Mouse (Mus musculus): Measurements from ENCODE around the gene Lig4. TPM values are rescaled to one million over a fixed set of nuclear protein-coding genes. Genes with fewer than 3 reads are reported as not detected.

Lig4 gene
- polyA plus RNA-seq, 1 experiment from 2014 or later = 5.0 TPM

DNA sequence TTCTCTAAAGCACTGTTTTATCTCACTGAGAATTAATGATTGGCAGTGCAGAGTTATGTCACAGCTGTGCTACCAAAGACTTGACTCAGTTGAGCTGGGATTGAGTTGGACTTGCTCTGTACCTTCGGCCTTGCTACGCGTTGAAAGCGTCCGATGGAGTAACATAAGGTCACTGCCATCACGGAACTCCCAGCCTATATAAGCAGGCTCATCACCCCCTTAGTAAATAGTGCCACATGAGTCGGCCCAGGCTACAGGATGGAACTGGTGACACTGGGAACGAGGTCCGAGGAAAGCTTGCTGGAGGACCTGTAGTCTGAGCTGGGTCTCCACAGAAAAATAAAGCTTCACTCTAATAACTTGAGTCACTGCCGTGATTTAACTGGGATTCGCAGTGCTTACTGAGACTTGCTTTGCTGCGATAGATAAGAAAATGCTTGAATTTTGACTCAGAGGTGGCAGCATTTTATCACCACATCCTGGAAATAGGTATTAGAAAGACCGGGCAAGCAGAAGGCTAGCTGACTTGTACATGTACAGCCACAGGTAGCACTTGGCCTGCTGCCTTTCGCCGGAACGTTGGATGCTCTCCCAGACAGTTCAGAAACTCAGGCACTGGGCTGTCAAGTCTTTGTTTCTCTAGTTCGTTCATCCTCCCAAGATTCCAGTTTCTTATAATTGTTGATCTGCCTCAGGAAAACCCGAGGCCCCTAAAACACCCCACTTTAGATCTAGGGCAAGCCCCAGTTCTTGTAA lies 1.2 kb upstream of the Lig4 start:
- 0 out of 2 replicates have a peak overlapping the region, but pooled peaks have one; percentile 84 for H3K27ac ChIP-seq (ENCODE audit: low read length)
- 48% methylated on average over 18 of the region's 18 CpGs for WGBS
- no peak for ATAC-seq (ENCODE audit: low FRiP score, low TSS enrichment)

DNA sequence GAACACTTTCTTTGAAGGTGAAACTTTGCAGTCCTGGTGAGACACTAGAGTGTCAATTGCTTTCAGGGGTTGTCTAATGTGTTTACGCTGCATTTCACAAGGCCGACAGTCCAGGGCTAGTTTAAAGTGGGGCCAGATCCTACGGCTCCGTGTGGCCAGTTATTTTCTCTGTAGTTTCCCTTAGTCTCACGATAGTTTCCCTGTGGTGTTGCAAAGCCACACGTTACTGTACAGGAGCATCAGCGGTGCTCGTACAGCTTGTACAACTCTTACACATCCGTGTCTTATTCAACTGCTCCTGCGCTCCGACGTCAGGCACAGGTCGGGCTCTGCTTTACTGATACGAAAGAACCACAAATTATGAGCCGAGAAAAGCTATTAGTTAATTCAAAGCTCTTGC lies 470 bp downstream of the Lig4 start:
- Histone ChIP-seq H3K9ac (replicated peaks; ENCODE audit: low read length) (peak overlapping the region; percentile 85), H3K4me2 (replicated peaks; ENCODE audit: low read depth, low read length) (peak overlapping the region; percentile 67), H3K4me3 (ENCODE audit: low read length) (peak overlapping the region; percentile 92), H3K4me1 (ENCODE audit: insufficient read depth, low read length) (peaks cover 27% of the 10 kb centered on the region), H3K9me3 (ENCODE audit: low read length) (no peaks in the 10 kb centered on the region), H3K27ac (ENCODE audit: low read length) (peak overlapping the region; percentile 84), H3K36me3 (ENCODE audit: insufficient read depth, low read length) (peaks cover 14% of the 10 kb centered on the region), H3K27me3 (ENCODE audit: insufficient read depth, low read length) (no peaks in the 10 kb centered on the region)
- ATAC-seq (ENCODE audit: low FRiP score, low TSS enrichment) = peak; percentile 14; the same call in 1 of the 2 replicates
- 31% methylated on average over 15 of the region's 15 CpGs for WGBS

More for the DNA sequence above, 1.2 kb upstream of the Lig4 start:
- Histone ChIP-seq H3K27me3 (ENCODE audit: insufficient read depth, low read length) (no peaks in the 10 kb centered on the region), H3K9me3 (ENCODE audit: low read length) (no peaks in the 10 kb centered on the region), H3K9ac (replicated peaks; ENCODE audit: low read length) (peak overlapping the region; percentile 85), H3K4me3 (ENCODE audit: low read length) (peak overlapping the region; percentile 92), H3K4me2 (replicated peaks; ENCODE audit: low read depth, low read length) (peak overlapping the region; percentile 64), H3K36me3 (ENCODE audit: insufficient read depth, low read length) (peaks cover 3% of the 10 kb centered on the region; the same call in 1 of the 2 replicates), H3K4me1 (ENCODE audit: insufficient read depth, low read length) (peaks cover 27% of the 10 kb centered on the region)

DNA sequence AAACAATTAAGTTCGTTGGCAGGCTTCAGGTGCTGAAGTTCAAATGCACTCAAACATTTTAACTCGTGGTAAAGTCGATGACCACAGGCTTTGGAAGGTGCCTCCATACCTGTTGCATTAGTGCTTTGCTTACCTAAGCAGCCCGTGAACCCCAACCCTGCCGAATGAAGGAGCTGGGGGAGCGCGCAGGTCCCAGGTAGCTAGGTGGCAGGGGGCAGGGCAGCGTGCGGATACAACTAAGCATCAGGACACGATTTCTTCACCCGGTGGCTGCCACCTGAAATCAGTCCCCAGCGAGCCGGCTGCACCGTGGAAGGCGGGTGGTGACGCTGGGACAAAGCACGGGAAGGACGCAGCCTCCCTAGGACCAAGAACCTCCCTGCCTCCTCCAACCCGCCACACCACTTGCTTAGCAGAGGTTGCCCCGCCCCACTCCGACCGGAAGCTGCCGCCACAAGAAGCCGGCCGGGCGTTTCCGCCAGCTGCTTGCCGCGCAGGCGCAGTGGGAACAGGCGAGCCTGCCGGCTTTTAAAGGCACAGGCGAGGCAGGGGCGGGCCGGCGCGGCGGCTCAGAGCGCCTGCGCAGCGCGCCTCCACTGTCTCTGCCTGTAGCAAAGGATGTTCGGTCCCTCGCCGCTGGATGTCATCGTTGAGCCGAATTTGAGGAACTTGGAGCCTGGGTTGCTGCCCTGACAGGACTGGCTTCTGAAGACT lies 1.4 kb downstream of the Lig4 start:
- Histone ChIP-seq H3K4me3 (ENCODE audit: low read length) (peak overlapping the region; percentile 78), H3K27ac (ENCODE audit: low read length) (no peak overlapping the region), H3K36me3 (ENCODE audit: insufficient read depth, low read length) (peaks cover 23% of the 10 kb centered on the region), H3K27me3 (ENCODE audit: insufficient read depth, low read length) (no peaks in the 10 kb centered on the region), H3K4me1 (ENCODE audit: insufficient read depth, low read length) (peaks cover 27% of the 10 kb centered on the region), H3K9me3 (ENCODE audit: low read length) (no peaks in the 10 kb centered on the region), H3K4me2 (replicated peaks; ENCODE audit: low read depth, low read length) (peak overlapping the region; percentile 54), H3K9ac (replicated peaks; ENCODE audit: low read length) (peak overlapping the region; percentile 74)
- under 1% methylated on average over 47 of the region's 47 CpGs for WGBS
- ATAC-seq (ENCODE audit: low FRiP score, low TSS enrichment) = peak; percentile 96

DNA sequence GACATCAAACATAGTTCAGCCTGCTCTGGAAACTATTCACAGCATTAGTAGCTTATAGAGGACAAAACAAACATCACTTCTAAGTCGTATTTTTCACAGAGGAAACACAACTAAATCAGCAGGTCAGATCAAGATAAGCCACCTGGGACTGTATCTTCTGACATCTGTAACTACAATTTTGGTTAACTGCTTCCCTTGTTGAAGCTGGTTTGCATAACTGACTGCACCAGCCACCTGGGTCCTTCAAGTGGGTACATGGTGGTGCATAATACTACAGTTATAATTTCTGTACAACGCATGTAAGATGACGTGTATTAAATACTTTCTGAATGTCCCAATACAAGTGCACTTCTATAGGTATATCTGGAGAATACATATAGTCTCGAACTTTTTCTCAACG lies 2.2 kb downstream of the Lig4 start:
- no peaks in the 10 kb centered on the region for H3K27me3 ChIP-seq (ENCODE audit: insufficient read depth, low read length)
- H3K27ac ChIP-seq (ENCODE audit: low read length) = no peak overlapping the region
- H3K4me2 ChIP-seq (replicated peaks; ENCODE audit: low read depth, low read length) = peak overlapping the region; percentile 54
- H3K36me3 ChIP-seq (ENCODE audit: insufficient read depth, low read length) = peaks cover 26% of the 10 kb centered on the region
- H3K4me1 ChIP-seq (ENCODE audit: insufficient read depth, low read length) = peaks cover 27% of the 10 kb centered on the region
- no peak for ATAC-seq (ENCODE audit: low FRiP score, low TSS enrichment)
- 42% methylated on average over 5 of the region's 5 CpGs for WGBS
- H3K9ac ChIP-seq (replicated peaks; ENCODE audit: low read length) = 0 out of 2 replicates have a peak overlapping the region, but pooled peaks have one; percentile 20
- peak overlapping the region; percentile 78 for H3K4me3 ChIP-seq (ENCODE audit: low read length)
- no peaks in the 10 kb centered on the region for H3K9me3 ChIP-seq (ENCODE audit: low read length)

DNA sequence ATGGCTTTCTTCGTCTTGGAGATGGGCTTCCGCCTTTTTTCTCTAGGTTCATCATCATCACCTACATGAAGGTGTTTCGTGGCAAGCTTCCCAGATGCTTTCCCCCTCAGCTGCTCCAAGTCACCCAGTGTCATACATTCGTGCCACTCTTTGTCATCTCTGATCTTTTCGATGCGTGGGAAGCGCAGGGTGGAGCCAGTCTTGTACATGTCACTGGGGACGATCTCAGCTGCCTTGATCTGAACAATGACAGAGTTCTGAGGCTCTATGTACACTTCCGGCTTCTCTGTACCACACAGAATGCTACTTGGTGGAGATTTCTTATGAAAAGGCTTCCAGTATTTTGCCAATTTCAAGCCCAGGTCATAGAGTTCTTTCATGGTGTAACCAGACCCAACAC lies 5.6 kb downstream of the Lig4 start:
- no peak overlapping the region for H3K27ac ChIP-seq (ENCODE audit: low read length)
- no peak for ATAC-seq (ENCODE audit: low FRiP score, low TSS enrichment)
- no peaks in the 10 kb centered on the region for H3K9me3 ChIP-seq (ENCODE audit: low read length)
- peaks cover 9% of the 10 kb centered on the region for H3K4me1 ChIP-seq (ENCODE audit: insufficient read depth, low read length)
- H3K27me3 ChIP-seq (ENCODE audit: insufficient read depth, low read length) = no peaks in the 10 kb centered on the region
- WGBS = 94% methylated on average over 9 of the region's 9 CpGs
- H3K4me2 ChIP-seq (replicated peaks; ENCODE audit: low read depth, low read length) = no peak overlapping the region
- peaks cover 30% of the 10 kb centered on the region for H3K36me3 ChIP-seq (ENCODE audit: insufficient read depth, low read length)
- H3K9ac ChIP-seq (replicated peaks; ENCODE audit: low read length) = no peak overlapping the region
- no peak overlapping the region for H3K4me3 ChIP-seq (ENCODE audit: low read length)

DNA sequence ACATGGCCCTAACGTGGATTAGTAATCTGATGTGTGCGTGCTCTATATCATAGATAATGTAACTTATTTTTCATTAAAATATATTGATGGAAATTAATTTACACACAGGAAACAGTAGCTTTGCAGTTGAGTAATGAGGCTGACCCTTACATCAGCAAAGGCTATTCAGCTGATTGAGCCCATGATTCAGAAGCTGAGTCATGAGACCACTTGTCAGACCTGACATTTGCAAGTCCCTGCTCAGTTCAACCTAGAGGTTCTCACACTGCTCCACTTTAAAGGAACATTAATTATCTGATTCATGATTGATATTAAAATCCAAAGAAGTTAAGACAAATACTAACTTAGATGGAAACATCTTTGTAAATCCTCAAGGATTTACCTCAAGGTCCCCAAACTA lies 17.6 kb downstream of the Lig4 start:
- Histone ChIP-seq H3K4me3 (ENCODE audit: low read length) (no peak overlapping the region), H3K27ac (ENCODE audit: low read length) (no peak overlapping the region), H3K36me3 (ENCODE audit: insufficient read depth, low read length) (no peaks in the 10 kb centered on the region), H3K4me1 (ENCODE audit: insufficient read depth, low read length) (no peaks in the 10 kb centered on the region), H3K27me3 (ENCODE audit: insufficient read depth, low read length) (no peaks in the 10 kb centered on the region), H3K9me3 (ENCODE audit: low read length) (no peaks in the 10 kb centered on the region), H3K4me2 (replicated peaks; ENCODE audit: low read depth, low read length) (no peak overlapping the region), H3K9ac (replicated peaks; ENCODE audit: low read length) (no peak overlapping the region)
- no peak for ATAC-seq (ENCODE audit: low FRiP score, low TSS enrichment)
- 80% methylated on average over 2 of the region's 2 CpGs for WGBS

DNA sequence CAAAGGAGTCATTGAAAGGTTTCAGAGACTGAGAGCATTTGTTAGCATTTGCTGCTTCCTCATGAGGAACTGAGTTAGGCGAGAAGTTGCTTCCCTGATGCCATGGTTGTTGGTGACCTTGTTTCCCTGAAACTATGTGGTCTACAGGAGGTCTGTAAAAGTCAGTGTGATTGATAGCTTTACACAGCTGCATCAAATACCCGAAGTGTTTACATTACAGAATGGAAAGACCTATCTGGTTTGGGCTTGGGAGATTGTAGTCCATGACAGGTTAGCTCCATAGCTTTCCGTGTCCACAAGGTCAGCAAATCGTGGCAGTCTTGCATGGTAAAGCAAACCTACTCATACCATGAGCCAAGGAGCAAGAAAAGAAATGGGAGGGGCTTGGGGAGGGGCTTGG lies 19.1 kb downstream of the Lig4 start:
- Histone ChIP-seq H3K4me1 (ENCODE audit: insufficient read depth, low read length) (no peaks in the 10 kb centered on the region), H3K4me3 (ENCODE audit: low read length) (no peak overlapping the region), H3K27ac (ENCODE audit: low read length) (no peak overlapping the region), H3K27me3 (ENCODE audit: insufficient read depth, low read length) (no peaks in the 10 kb centered on the region), H3K4me2 (replicated peaks; ENCODE audit: low read depth, low read length) (no peak overlapping the region), H3K9ac (replicated peaks; ENCODE audit: low read length) (no peak overlapping the region), H3K9me3 (ENCODE audit: low read length) (no peaks in the 10 kb centered on the region), H3K36me3 (ENCODE audit: insufficient read depth, low read length) (no peaks in the 10 kb centered on the region)
- no peak for ATAC-seq (ENCODE audit: low FRiP score, low TSS enrichment)
- 52% methylated on average over 4 of the region's 4 CpGs for WGBS

DNA sequence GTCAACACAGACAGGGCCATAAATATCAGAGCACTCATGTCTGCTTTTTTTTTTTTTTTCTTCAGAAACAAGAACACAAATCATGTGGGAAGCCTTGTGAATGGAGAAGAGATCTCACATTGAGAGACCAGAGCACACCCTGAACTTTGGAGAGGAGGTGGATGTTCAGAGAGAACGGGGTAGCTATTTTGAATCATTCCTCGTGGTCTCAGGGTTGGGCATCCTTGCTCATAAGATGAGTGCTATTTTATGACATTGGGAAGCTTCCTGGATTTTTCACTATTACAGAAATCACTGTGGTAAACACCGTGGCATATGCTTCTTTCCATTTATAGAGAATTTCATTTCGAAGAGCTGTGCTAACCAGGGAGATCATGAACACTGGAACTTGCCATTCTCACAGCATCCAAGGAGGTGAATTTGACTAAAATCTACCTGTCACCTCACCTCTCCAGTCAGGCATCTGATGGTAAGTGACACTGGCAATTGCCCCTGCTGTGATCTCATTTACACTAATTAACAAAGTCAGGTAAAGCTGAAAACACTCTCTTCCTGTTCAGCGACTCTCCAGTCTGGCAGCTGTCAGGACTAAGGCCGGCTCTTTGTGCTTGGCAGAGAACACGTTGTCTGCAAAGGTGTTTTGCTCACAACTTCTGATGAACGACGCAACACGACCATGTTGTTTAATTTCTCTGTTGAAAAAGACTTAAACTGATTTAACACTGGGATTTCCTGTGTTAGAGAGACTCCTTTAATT lies 28.2 kb downstream of the Lig4 start:
- ATAC-seq (ENCODE audit: low FRiP score, low TSS enrichment) = no peak
- Histone ChIP-seq H3K27me3 (ENCODE audit: insufficient read depth, low read length) (no peaks in the 10 kb centered on the region), H3K27ac (ENCODE audit: low read length) (no peak overlapping the region), H3K36me3 (ENCODE audit: insufficient read depth, low read length) (no peaks in the 10 kb centered on the region), H3K9me3 (ENCODE audit: low read length) (no peaks in the 10 kb centered on the region), H3K4me2 (replicated peaks; ENCODE audit: low read depth, low read length) (no peak overlapping the region), H3K4me3 (ENCODE audit: low read length) (no peak overlapping the region), H3K4me1 (ENCODE audit: insufficient read depth, low read length) (no peaks in the 10 kb centered on the region), H3K9ac (replicated peaks; ENCODE audit: low read length) (no peak overlapping the region)
- 63% methylated on average over 10 of the region's 10 CpGs for WGBS

DNA sequence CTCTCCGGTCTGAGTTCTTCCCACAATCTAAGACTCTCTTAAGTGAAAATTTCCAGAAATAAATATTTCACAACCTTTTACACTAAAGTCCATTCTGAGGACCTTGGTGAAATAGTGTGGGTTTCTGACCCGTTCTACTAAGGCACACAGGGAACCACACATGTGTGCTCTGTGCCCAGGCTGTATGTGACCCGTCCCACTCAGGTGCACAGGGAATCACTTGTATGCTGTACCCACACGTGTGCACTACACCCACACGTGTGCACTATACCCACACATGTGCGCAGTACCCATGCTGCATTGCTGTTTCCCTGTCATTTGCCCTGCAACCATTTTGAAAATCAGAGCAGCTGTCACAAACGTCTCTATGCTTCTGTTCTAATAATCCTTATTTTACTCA lies 41.9 kb downstream of the Lig4 start:
- no peaks in the 10 kb centered on the region for H3K36me3 ChIP-seq (ENCODE audit: insufficient read depth, low read length)
- H3K9ac ChIP-seq (replicated peaks; ENCODE audit: low read length) = no peak overlapping the region
- no peak overlapping the region for H3K4me3 ChIP-seq (ENCODE audit: low read length)
- no peak overlapping the region for H3K27ac ChIP-seq (ENCODE audit: low read length)
- H3K27me3 ChIP-seq (ENCODE audit: insufficient read depth, low read length) = no peaks in the 10 kb centered on the region
- no peak overlapping the region for H3K4me2 ChIP-seq (replicated peaks; ENCODE audit: low read depth, low read length)
- WGBS = 70% methylated on average over 7 of the region's 7 CpGs
- H3K4me1 ChIP-seq (ENCODE audit: insufficient read depth, low read length) = no peaks in the 10 kb centered on the region
- ATAC-seq (ENCODE audit: low FRiP score, low TSS enrichment) = no peak
- no peaks in the 10 kb centered on the region for H3K9me3 ChIP-seq (ENCODE audit: low read length)
